Mouse (Mus musculus) erythroblast, embryonic 14.5 days (primary cell): ENCODE measurements around the gene Pigl. TPM values are rescaled to one million over a fixed set of nuclear protein-coding genes. Genes with fewer than 3 reads are reported as not detected.
"Not testable (repeated sequence)": the region's sequence is repeated elsewhere in the genome, so short reads cannot be mapped to it uniquely, and the experiment has no call there.

Source experiments
- H3K27me3 ChIP-seq: 2 replicates; pipeline ENCODE4 v1.6.1; 2012; ENCODE audit warnings: inconsistent platforms; ENCODE audit not compliant: control insufficient read depth
- H3K36me3 ChIP-seq: 2 replicates; pipeline ENCODE4 v1.6.1; 2012; ENCODE audit warnings: mild to moderate bottlenecking, inconsistent platforms; ENCODE audit not compliant: control insufficient read depth
- H3K4me1 ChIP-seq: 2 replicates; pipeline ENCODE4 v1.6.1; 2012; ENCODE audit warnings: inconsistent platforms; ENCODE audit not compliant: control insufficient read depth
- H3K4me3 ChIP-seq: replicated peaks from 2 replicates; pipeline ENCODE3; 2012; ENCODE audit warnings: moderate library complexity, mild to moderate bottlenecking, inconsistent platforms
- H3K9me3 ChIP-seq: 2 replicates; pipeline ENCODE4 v1.6.1; 2012; ENCODE audit warnings: low read length, inconsistent platforms, mixed read lengths; ENCODE audit not compliant: control insufficient read depth
- GATA1 ChIP-seq: IDR thresholded peaks from 2 replicates; pipeline ENCODE4 v1.6.1; 2012; ENCODE audit warnings: low read length, inconsistent platforms, mixed read lengths
- TAL1 ChIP-seq: IDR thresholded peaks from 3 replicates; pipeline ENCODE4 v1.6.1; 2012; ENCODE audit warnings: low read length, inconsistent platforms, mixed read lengths
- polyA plus RNA-seq: library from polyadenylated mRNA; stranded (reverse); fragments of >175 nt; gene quantifications from 2 replicates; pipeline ENCODE4 v1.2.3, GENCODE M21; 2012

The Pigl gene
- polyA plus RNA-seq, 1 experiment: 0.11 TPM

DNA sequence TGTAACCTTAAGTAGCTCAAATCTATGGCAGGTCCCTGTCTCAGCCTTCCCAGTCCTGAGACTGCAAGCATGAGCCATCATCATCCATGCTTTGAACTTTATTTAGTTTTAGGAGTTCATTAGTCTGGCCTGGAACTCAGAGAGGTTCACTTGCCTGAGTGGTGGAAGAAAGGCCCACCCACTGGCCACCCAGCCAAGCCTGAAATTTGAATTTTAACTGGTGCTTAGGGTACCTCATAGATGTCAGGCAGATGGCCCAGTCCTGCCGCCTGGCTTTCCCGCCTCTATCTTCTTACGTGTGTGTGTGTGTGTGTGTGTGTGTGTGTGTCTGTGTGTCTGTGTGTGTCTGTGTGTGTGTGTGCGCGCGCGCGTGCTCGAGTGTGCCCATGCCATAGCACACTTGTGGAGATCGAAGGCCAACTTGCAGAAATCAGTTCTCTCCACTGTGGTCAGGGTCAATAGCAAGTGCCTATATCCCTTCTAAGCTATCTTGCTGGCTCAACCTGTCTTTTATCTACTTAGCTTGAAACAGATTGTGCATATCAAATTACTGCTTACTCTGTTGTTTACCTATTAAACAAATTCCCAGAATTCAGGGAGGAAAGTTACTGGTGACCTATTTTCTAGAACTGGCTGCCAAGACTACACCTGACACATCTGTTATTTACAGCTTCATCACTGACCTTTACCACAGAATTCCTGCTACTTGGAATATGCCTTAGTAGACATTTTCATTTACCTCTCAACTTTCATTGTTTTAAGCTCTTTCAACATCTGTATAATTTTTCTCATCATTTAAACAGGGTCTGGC, 29.5 kb downstream of the Pigl start:
- no peak for TF ChIP-seq TAL1
- no peak for TF ChIP-seq GATA1
- Histone ChIP-seq H3K9me3 (no peaks in the 10 kb centered on the region), H3K27me3 (no peaks in the 10 kb centered on the region), H3K4me1 (peaks cover 20% of the 10 kb centered on the region), H3K4me3 (no peak overlapping the region), H3K36me3 (no peaks in the 10 kb centered on the region)

DNA sequence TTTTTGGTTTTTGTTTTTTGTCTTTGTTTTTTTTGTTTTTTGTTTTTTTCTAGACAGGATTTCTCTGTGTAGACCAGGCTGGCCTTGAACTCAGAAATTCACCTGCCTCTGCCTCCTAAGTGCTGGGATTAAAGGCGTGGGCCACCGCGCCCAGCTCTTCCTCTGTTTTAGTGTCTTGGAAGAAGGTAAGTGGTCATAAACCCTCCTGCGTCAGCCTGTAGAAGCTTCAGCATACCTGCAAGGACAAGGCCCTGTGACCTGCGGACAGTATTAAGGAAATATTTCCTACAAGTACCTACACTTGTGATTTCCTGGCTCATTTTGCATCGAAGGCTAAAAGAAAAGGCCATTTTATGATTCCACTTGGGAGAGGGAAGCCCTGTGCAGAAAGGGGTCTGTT, 35.4 kb downstream of the Pigl start:
- no peaks in the 10 kb centered on the region for H3K9me3 ChIP-seq
- peaks cover 9% of the 10 kb centered on the region for H3K4me1 ChIP-seq
- no peaks in the 10 kb centered on the region for H3K27me3 ChIP-seq
- TF ChIP-seq TAL1 (no peak), GATA1 (no peak)
- no peak overlapping the region for H3K4me3 ChIP-seq
- no peaks in the 10 kb centered on the region for H3K36me3 ChIP-seq

DNA sequence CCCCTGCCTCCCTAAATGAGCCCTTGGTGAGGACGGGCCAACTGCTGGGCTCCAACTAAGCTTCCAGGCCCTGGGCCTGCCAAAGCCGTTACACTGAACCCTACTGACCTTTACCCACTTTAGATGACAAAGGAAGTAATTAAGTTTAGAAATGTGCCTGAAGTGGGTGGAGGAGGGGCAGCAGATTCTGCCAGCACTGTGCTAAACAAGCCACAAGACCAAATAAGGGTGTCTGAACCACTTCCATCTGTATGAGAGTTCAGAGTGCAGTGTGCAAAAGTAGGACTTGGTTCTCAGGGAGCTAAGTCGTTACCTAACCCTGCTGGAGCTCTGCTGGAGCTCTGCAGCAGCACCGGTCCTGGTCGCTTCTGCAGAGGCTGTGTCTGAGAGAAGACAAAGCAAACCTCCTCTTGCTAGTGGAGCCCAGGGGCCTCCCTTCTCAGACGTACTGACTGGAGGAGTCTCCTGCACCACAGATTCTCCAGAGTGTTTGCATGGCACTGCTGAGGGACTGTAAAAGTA, 36.6 kb downstream of the Pigl start:
- Histone ChIP-seq H3K4me1 (peaks cover 9% of the 10 kb centered on the region), H3K27me3 (no peaks in the 10 kb centered on the region), H3K9me3 (no peaks in the 10 kb centered on the region), H3K36me3 (no peaks in the 10 kb centered on the region), H3K4me3 (no peak overlapping the region)
- TF ChIP-seq TAL1 (no peak), GATA1 (no peak)

DNA sequence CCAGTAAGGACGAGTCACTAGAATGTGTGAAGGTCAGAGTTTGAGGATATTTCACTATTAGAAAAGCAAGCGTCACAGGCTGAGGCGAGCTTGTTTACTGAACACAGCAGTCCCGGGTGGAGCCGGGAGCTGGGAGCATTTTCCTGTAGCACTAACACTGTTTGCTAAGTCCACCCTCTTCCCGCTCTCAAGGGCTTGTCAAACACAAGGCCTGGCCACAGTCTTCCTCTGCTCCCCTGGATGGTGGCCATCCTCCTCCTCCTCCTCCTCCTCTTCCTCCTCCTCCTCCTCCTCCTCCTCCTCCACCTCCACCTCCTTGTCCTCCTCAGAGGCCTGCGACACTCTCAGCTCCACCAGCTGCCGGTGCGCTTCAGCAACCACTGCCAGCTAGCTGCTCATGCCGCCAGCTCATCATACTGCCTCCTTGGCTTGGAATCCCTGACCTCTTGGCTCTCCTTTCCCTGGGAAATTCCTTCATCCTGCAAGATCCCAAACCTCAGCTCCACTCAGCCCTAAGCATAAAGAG, 37.1 kb downstream of the Pigl start:
- no peaks in the 10 kb centered on the region for H3K27me3 ChIP-seq
- H3K36me3 ChIP-seq: no peaks in the 10 kb centered on the region
- peaks cover 9% of the 10 kb centered on the region for H3K4me1 ChIP-seq
- no peaks in the 10 kb centered on the region for H3K9me3 ChIP-seq
- TF ChIP-seq GATA1 (no peak), TAL1 (no peak)
- H3K4me3 ChIP-seq: no peak overlapping the region

DNA sequence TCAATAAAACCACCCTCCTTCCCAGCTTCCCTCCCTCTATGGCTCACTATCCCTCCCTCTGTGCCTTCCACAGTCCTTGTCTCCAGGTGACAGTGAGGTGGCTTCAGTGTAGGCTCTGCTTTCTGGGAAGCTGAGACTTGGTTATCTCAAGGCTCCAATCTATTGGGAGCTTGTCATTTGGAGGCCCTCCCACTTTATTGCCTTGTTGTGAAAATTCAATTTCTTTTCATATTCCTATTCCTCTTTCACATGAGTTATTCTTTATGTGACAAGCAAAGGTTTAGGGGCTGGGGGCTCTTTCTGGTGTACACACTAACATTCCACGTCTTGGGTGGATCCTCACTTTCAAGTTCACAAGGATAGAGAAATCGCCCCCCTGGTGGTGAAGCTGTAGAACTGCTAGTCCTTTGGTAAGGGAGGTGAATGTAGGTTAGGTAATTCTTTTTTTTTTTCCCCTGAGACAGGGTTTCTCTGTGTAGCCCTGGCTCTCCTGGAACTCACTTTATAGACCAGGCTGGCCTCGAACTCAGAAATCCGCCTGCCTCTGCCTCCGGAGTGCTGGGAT, 38.0 kb downstream of the Pigl start:
- Histone ChIP-seq H3K9me3 (no peaks in the 10 kb centered on the region), H3K27me3 (no peaks in the 10 kb centered on the region), H3K36me3 (no peaks in the 10 kb centered on the region), H3K4me3 (no peak overlapping the region), H3K4me1 (peaks cover 9% of the 10 kb centered on the region)
- TF ChIP-seq TAL1 (no peak), GATA1 (peak; percentile 60)

DNA sequence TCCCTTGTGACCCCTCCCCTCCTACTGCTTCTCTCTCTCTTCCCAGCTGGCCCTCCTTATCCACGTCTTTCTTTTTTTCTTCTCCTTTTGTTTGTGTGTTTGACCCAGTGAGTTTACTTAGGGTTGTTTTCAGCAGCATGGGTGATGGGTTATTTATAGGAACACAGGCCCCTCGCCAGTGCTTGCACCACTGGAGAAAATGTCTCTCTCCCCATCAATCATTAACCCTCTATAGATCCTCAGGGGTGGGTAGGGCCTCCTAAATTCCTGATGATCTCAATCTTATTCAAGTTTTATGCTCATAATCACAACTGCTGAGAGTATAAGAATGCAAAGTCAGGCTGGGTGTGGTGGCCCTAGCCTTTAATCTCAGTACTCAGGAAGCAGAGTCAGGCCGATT, 38.9 kb downstream of the Pigl start:
- H3K27me3 ChIP-seq: no peaks in the 10 kb centered on the region
- no peaks in the 10 kb centered on the region for H3K9me3 ChIP-seq
- TF ChIP-seq GATA1 (no peak), TAL1 (no peak)
- peaks cover 9% of the 10 kb centered on the region for H3K4me1 ChIP-seq
- H3K36me3 ChIP-seq: no peaks in the 10 kb centered on the region
- H3K4me3 ChIP-seq: no peak overlapping the region

DNA sequence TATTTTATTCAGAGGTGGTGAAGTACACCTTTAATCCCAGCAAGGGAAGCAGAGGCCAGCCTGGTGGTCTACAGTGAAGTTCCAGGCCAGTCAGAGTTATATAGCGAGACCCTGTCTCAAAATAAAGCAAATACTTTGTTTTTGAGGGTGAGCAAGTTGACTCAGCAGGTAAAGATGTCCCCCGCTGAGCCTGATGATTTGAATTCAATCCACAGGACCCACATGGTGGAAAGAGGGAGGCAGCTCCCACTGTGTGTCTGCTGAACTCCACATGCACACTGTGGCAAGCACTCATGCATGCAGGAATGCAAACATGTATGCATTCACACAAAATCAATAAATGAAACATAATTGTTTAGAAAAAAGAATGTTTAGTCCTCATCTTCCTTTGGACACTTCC, 40.5 kb downstream of the Pigl start:
- Histone ChIP-seq H3K4me1 (peaks cover 9% of the 10 kb centered on the region), H3K4me3 (no peak overlapping the region), H3K36me3 (no peaks in the 10 kb centered on the region), H3K27me3 (no peaks in the 10 kb centered on the region), H3K9me3 (no peaks in the 10 kb centered on the region)
- no peak for TF ChIP-seq TAL1
- TF ChIP-seq GATA1: no peak

DNA sequence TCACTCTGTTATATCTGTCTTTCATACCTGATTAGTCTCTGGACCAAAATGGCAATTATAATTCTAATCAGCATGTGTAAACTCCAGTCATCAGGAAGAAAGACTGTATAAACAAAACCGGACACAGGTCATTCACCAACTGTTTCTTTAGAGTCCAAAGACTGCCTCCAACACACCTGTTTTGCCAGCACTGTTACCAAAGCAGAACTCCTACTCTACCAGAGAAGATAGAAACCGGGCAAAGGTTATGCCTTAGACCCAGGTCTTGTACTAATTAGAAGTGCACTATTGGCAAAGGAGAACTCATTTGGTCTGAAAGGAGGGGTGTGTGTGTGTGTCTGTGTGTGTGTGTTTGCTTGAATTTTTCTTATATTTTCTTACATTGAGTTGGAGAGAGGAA, 42.3 kb downstream of the Pigl start:
- Histone ChIP-seq H3K27me3 (no peaks in the 10 kb centered on the region), H3K9me3 (no peaks in the 10 kb centered on the region), H3K4me3 (no peak overlapping the region), H3K36me3 (no peaks in the 10 kb centered on the region), H3K4me1 (peaks cover 5% of the 10 kb centered on the region)
- TF ChIP-seq GATA1: no peak
- no peak for TF ChIP-seq TAL1

DNA sequence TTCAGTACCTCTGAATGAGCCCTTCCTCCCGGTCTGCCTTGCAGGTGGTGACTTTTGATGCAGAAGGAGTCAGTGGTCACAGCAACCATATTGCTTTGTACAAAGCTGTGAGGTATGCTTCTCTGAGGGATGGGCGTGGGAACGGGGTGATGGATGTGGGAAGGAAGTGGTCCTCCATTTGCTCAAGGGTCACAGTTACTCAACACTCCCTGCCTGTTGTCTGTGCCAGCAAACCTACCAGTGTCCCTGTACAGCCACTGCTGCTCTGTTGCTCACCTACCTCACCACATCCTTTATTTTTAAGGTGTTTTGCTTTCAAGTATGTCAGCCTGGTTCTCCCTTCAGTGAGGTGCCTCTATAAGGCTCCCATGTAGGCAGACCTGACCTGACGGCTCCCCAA, 49.4 kb downstream of the Pigl start:
- H3K27me3 ChIP-seq: no peaks in the 10 kb centered on the region
- TF ChIP-seq TAL1 (no peak), GATA1 (no peak)
- no peak overlapping the region for H3K4me3 ChIP-seq
- H3K9me3 ChIP-seq: no peaks in the 10 kb centered on the region
- H3K4me1 ChIP-seq: no peaks in the 10 kb centered on the region
- H3K36me3 ChIP-seq: peaks cover 5% of the 10 kb centered on the region

DNA sequence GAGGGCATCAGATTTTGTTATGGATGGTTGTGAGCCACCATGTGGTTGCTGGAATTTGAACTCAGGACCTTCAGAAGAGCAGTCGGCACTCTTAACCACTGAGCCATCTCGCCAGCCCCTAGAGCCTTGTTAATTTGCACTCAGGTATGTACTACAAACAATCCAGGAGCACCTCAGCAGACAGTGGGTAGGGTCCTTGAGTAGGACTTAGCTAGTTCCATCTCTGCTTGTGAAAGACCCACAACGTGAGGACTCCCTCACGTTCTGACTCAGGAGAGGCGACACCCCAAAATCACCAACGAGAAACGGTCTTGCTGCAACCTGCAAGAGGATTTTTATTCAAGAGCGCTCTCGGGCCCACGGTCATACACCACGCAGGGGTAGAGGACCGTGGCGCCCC, 50.1 kb downstream of the Pigl start:
- H3K4me3 ChIP-seq, H3K4me1 ChIP-seq, H3K9me3 ChIP-seq, H3K36me3 ChIP-seq, H3K27me3 ChIP-seq: not testable (repeated sequence)

DNA sequence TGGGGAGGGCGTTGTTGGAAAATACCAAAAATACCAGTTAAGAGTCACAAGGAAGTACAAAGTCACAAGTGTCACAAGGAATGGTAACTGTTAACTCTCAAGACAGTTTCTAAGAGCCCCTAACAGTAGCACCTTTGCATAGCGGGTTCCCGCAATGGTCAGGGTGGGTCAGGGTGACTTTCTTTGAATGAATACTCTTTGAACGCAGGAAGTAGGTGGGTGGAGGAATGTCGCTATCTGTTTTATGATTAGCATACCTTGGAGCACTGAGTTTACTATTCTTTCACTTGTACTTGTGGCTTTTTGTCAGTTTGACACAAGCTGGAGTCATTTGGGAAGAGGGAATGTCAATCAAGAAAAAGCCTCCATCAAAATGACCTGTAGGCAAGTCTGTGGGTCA, 50.6 kb downstream of the Pigl start:
- not testable (repeated sequence) for H3K4me1 ChIP-seq, H3K9me3 ChIP-seq, H3K36me3 ChIP-seq, H3K27me3 ChIP-seq, H3K4me3 ChIP-seq
